Mouse (Mus musculus): Measurements from ENCODE around the gene Psmd5.

Psmd5 gene

GRCm38 (mm10) chr2:34874816-34875345, at the start of gene Psmd5:
Gene Psmd5, minus strand, starts transcription at chr2:34874968.
- no peak for DNase-seq (ENCODE audit: inconsistent ontology term)

- no peak for DNase-seq (ENCODE audit: inconsistent ontology term)
Measured at GRCm38 (mm10) chr2:34922729-34923128, 48.0 kb upstream of the Psmd5 start.

- no peak for DNase-seq (ENCODE audit: inconsistent ontology term)
Measured at GRCm38 (mm10) chr2:34920144-34920543, 45.4 kb upstream of the Psmd5 start.

- no peak for DNase-seq (ENCODE audit: inconsistent ontology term)
Measured at GRCm38 (mm10) chr2:34915103-34915502, 40.3 kb upstream of the Psmd5 start.

- no peak for DNase-seq (ENCODE audit: inconsistent ontology term)
Measured at GRCm38 (mm10) chr2:34914823-34915082, 40.0 kb upstream of the Psmd5 start.

- DNase-seq (ENCODE audit: inconsistent ontology term): peak; percentile 64
Measured at GRCm38 (mm10) chr2:34914069-34914822, 39.5 kb upstream of the Psmd5 start.

- DNase-seq (ENCODE audit: inconsistent ontology term): peak; percentile 80
Measured at GRCm38 (mm10) chr2:34913218-34914068, 38.7 kb upstream of the Psmd5 start, which contains the start of gene Phf19. Gene Phf19, minus strand, starts transcription at chr2:34914026.

GRCm38 (mm10) chr2:34912613-34913012, 37.8 kb upstream of the Psmd5 start:
- DNase-seq (ENCODE audit: inconsistent ontology term): no peak

GRCm38 (mm10) chr2:34911871-34912270, 37.1 kb upstream of the Psmd5 start:
- DNase-seq (ENCODE audit: inconsistent ontology term): no peak

GRCm38 (mm10) chr2:34909719-34910118, 35.0 kb upstream of the Psmd5 start:
- no peak for DNase-seq (ENCODE audit: inconsistent ontology term)

GRCm38 (mm10) chr2:34906861-34907604, 32.3 kb upstream of the Psmd5 start:
- no peak for DNase-seq (ENCODE audit: inconsistent ontology term)

- DNase-seq (ENCODE audit: inconsistent ontology term): no peak
Measured at GRCm38 (mm10) chr2:34906426-34906825, 31.7 kb upstream of the Psmd5 start.

GRCm38 (mm10) chr2:34904849-34905542, 30.2 kb upstream of the Psmd5 start:
- peak; percentile 99 for DNase-seq (ENCODE audit: inconsistent ontology term)

- DNase-seq (ENCODE audit: inconsistent ontology term): peak; percentile 52
Measured at GRCm38 (mm10) chr2:34903652-34904405, 29.1 kb upstream of the Psmd5 start.

GRCm38 (mm10) chr2:34903191-34903590, 28.4 kb upstream of the Psmd5 start:
- no peak for DNase-seq (ENCODE audit: inconsistent ontology term)

GRCm38 (mm10) chr2:34902731-34903130, 28.0 kb upstream of the Psmd5 start:
- peak; percentile 26 for DNase-seq (ENCODE audit: inconsistent ontology term)

- no peak for DNase-seq (ENCODE audit: inconsistent ontology term)
Measured at GRCm38 (mm10) chr2:34901726-34902125, 27.0 kb upstream of the Psmd5 start.

GRCm38 (mm10) chr2:34900412-34900811, 25.6 kb upstream of the Psmd5 start:
- DNase-seq (ENCODE audit: inconsistent ontology term): no peak

- no peak for DNase-seq (ENCODE audit: inconsistent ontology term)
Measured at GRCm38 (mm10) chr2:34899682-34900081, 24.9 kb upstream of the Psmd5 start.

GRCm38 (mm10) chr2:34897820-34898219, 23.1 kb upstream of the Psmd5 start:
- no peak for DNase-seq (ENCODE audit: inconsistent ontology term)

All from Muller cell, postnatal 12 days (primary cell).